22 mouse cellular contexts compared by ENCODE assay signal in genomic region chr7:82338121-82338520, GRCm38 (mm10). TPM values are rescaled to one million over a fixed set of nuclear protein-coding genes. Genes with fewer than 3 reads are reported as not detected.
DNase-seq lines count a peak whose midpoint lies in the region; ATAC-seq and TF ChIP-seq lines count a peak whose summit lies in the region.
"Had no signal": no experiment of that assay in that cellular context is flagged by ENCODE, and none has a peak within 500 bp of the region (broad histone marks: within the 10 kb centered on the region; RNA-seq: fewer than 3 reads in every experiment).

No protein-coding gene starts in this region.

- no peak for ATAC-seq in embryonic facial prominence, embryonic 11.5 days (replicated peaks; ENCODE audit: insufficient number of reproducible peaks, low FRiP score, low TSS enrichment, low read depth)
- ATAC-seq in limb, embryonic 13.5 days (ENCODE audit: low FRiP score, low read depth) = no peak
- no peak; the same call in 1 of the 2 replicates for ATAC-seq in stomach, postnatal 0 days (ENCODE audit: low FRiP score, low TSS enrichment)
- ATAC-seq in frontal cortex, adult (ENCODE audit: low TSS enrichment) = no peak
- ATAC-seq: CD4-positive, CD25-positive, alpha-beta regulatory T cell, adult 4 months; forebrain, embryonic 13.5 days; forebrain, postnatal 0 days; hindbrain, postnatal 0 days had no signal

- DNase-seq in embryonic facial prominence, embryonic 11.5 days (ENCODE audit: low spot score) = peak; percentile 26
- DNase-seq in embryonic facial prominence, embryonic 10.5 days (ENCODE audit: low spot score) = no peak
- peak; percentile 31 for DNase-seq in retina, postnatal 1 day
- DNase-seq in retina, embryonic 14.5 days (ENCODE audit: low spot score) = no peak
- peak; percentile 15 for DNase-seq in stomach, postnatal 0 days (ENCODE audit: low spot score)
- DNase-seq in layer of hippocampus, adult 8-10 months (ENCODE audit: low spot score in 2 of 2) = no peak
- DNase-seq: adrenal gland, adult 2 months; adrenal gland, postnatal 25 days; B cell, adult 2 months; cerebellum, adult 2 months; forebrain, postnatal 0 days; gastrocnemius, postnatal 36 days; heart, postnatal 14 days had no signal

- no peak overlapping the region for H3K9ac ChIP-seq in embryonic facial prominence, embryonic 11.5 days (replicated peaks; ENCODE audit: low read length)
- H3K9ac ChIP-seq in limb, embryonic 13.5 days = no peak overlapping the region
- no peak overlapping the region for H3K9ac ChIP-seq in stomach, postnatal 0 days (ENCODE audit: low read length)
- H3K9ac ChIP-seq: embryonic facial prominence, embryonic 12.5 days; forebrain, embryonic 13.5 days; forebrain, postnatal 0 days; heart, embryonic 15.5 days; hindbrain, embryonic 13.5 days had no signal

- H3K4me1 ChIP-seq in embryonic facial prominence, embryonic 11.5 days (ENCODE audit: control insufficient read depth, insufficient read depth, low read length) = peaks cover 3% of the 10 kb centered on the region; the same call in 1 of the 2 replicates
- H3K4me1 ChIP-seq in embryonic facial prominence, embryonic 10.5 days = peaks cover 26% of the 10 kb centered on the region
- H3K4me1 ChIP-seq in limb, embryonic 13.5 days = peaks cover 39% of the 10 kb centered on the region
- no peaks in the 10 kb centered on the region; the same call in 1 of the 2 replicates for H3K4me1 ChIP-seq in stomach, postnatal 0 days (replicated peaks; ENCODE audit: control insufficient read depth, insufficient read depth)

- H3K9me3 ChIP-seq in embryonic facial prominence, embryonic 11.5 days (replicated peaks; ENCODE audit: control insufficient read depth, low read length) = no peaks in the 10 kb centered on the region
- H3K9me3 ChIP-seq in embryonic facial prominence, embryonic 10.5 days = no peaks in the 10 kb centered on the region
- no peaks in the 10 kb centered on the region for H3K9me3 ChIP-seq in limb, embryonic 13.5 days
- H3K9me3 ChIP-seq in stomach, postnatal 0 days (ENCODE audit: control insufficient read depth, low read length) = no peaks in the 10 kb centered on the region
- H3K9me3 ChIP-seq: embryonic facial prominence, embryonic 12.5 days; forebrain, embryonic 13.5 days; heart, embryonic 15.5 days; hindbrain, embryonic 13.5 days had no signal

- H3K27me3 ChIP-seq in embryonic facial prominence, embryonic 11.5 days (ENCODE audit: control insufficient read depth, insufficient read depth, low read length) = peaks cover 33% of the 10 kb centered on the region
- H3K27me3 ChIP-seq in embryonic facial prominence, embryonic 10.5 days (replicated peaks; ENCODE audit: low read depth, poor library complexity, severe bottlenecking) = peaks cover 64% of the 10 kb centered on the region
- peaks cover 58% of the 10 kb centered on the region for H3K27me3 ChIP-seq in limb, embryonic 13.5 days
- H3K27me3 ChIP-seq in stomach, postnatal 0 days (ENCODE audit: control insufficient read depth, insufficient read depth, low read length) = no peaks in the 10 kb centered on the region; the same call in 1 of the 2 replicates

- 73% methylated on average over 9 of the region's 9 CpGs for WGBS in embryonic facial prominence, embryonic 11.5 days
- 82% methylated on average over 9 of the region's 9 CpGs for WGBS in embryonic facial prominence, embryonic 10.5 days
- WGBS in limb, embryonic 13.5 days = 72% methylated on average over 9 of the region's 9 CpGs
- WGBS in stomach, postnatal 0 days = 37% methylated on average over 9 of the region's 9 CpGs

- no peak for TF ChIP-seq EP300 in stomach, postnatal 0 days (optimal IDR thresholded peaks at IDR 0.05)

- H3K27ac ChIP-seq in embryonic facial prominence, embryonic 11.5 days (replicated peaks; ENCODE audit: low read depth, low read length) = no peak overlapping the region
- no peak overlapping the region for H3K27ac ChIP-seq in embryonic facial prominence, embryonic 10.5 days (replicated peaks)
- H3K27ac ChIP-seq in limb, embryonic 13.5 days = no peak overlapping the region
- H3K27ac ChIP-seq in stomach, postnatal 0 days (replicated peaks) = no peak overlapping the region
- H3K27ac ChIP-seq: embryonic facial prominence, embryonic 12.5 days; forebrain, embryonic 13.5 days; heart, embryonic 15.5 days; hindbrain, embryonic 13.5 days; hindbrain, postnatal 0 days had no signal

- no peak overlapping the region for H3K4me2 ChIP-seq in embryonic facial prominence, embryonic 11.5 days (ENCODE audit: low read depth, low read length)
- H3K4me2 ChIP-seq in limb, embryonic 13.5 days (replicated peaks) = peak overlapping the region; percentile 86
- H3K4me2 ChIP-seq in stomach, postnatal 0 days (replicated peaks; ENCODE audit: low read depth) = no peak overlapping the region
- H3K4me2 ChIP-seq: embryonic facial prominence, embryonic 12.5 days; forebrain, embryonic 13.5 days; heart, embryonic 15.5 days; hindbrain, embryonic 13.5 days had no signal

- no peak overlapping the region for H3K4me3 ChIP-seq in embryonic facial prominence, embryonic 11.5 days (ENCODE audit: low read depth, low read length)
- no peak overlapping the region for H3K4me3 ChIP-seq in embryonic facial prominence, embryonic 10.5 days
- no peak overlapping the region for H3K4me3 ChIP-seq in limb, embryonic 13.5 days
- H3K4me3 ChIP-seq in stomach, postnatal 0 days (ENCODE audit: low read depth, low read length) = no peak overlapping the region
- H3K4me3 ChIP-seq: embryonic facial prominence, embryonic 12.5 days; forebrain, embryonic 13.5 days; heart, embryonic 15.5 days; hindbrain, embryonic 13.5 days had no signal

- no peaks in the 10 kb centered on the region for H3K36me3 ChIP-seq in embryonic facial prominence, embryonic 11.5 days (replicated peaks; ENCODE audit: control insufficient read depth, insufficient read depth, low read depth, low read length)
- no peaks in the 10 kb centered on the region for H3K36me3 ChIP-seq in embryonic facial prominence, embryonic 10.5 days (replicated peaks)
- no peaks in the 10 kb centered on the region; the same call in 1 of the 2 replicates for H3K36me3 ChIP-seq in limb, embryonic 13.5 days
- H3K36me3 ChIP-seq in stomach, postnatal 0 days (ENCODE audit: control insufficient read depth, insufficient read depth, low read length) = no peaks in the 10 kb centered on the region
- H3K36me3 ChIP-seq: embryonic facial prominence, embryonic 12.5 days; G1E; heart, embryonic 15.5 days; hindbrain, embryonic 13.5 days had no signal

- TF ChIP-seq CTCF in stomach, postnatal 0 days (IDR thresholded peaks at IDR 0.05; ENCODE audit: low read depth) = no peak

RNA-seq across cellular contexts. Expression of gene Adamtsl3, which starts 2.6 kb away (rescaled TPM):
- 0.31 and 0.63 TPM in 2 replicates for polyA plus RNA-seq in embryonic facial prominence, embryonic 11.5 days (2014; fragmentation: Nextera tagmentation; extraction: Ambion mirVana)
- 0.14 and 0.45 TPM in 2 replicates for polyA plus RNA-seq in embryonic facial prominence, embryonic 10.5 days (2016; fragmentation: Nextera tagmentation; extraction: Ambion mirVana)
- polyA plus RNA-seq in limb, embryonic 13.5 days (2015; fragmentation: Nextera tagmentation; extraction: Ambion mirVana) = 5.7 and 6.4 TPM in 2 replicates
- polyA plus RNA-seq in stomach, postnatal 0 days (2015; fragmentation: Nextera tagmentation; extraction: Ambion mirVana) = 2.2 and 2.3 TPM in 2 replicates
- 1 to 10 TPM; 2.0 to 4.4 (median 3.6) TPM for total RNA-seq in layer of hippocampus, adult 8-10 months (2022)
- polyA plus RNA-seq: CD4-positive, CD25-positive, alpha-beta regulatory T cell, adult 4 months; G1E had no signal

Comparison
In these comparisons a context has a peak if more than half of its experiments do, and no peak if none do; other contexts are left out.
1. DNase-seq: peak in embryonic facial prominence, embryonic 11.5 days (single experiment), retina, postnatal 1 day (single experiment) and stomach, postnatal 0 days (single experiment); none in embryonic facial prominence, embryonic 10.5 days (single experiment), retina, embryonic 14.5 days (single experiment) and layer of hippocampus, adult 8-10 months (0 of 2).